Mouse (Mus musculus) limb, embryonic 11.5 days (tissue): ENCODE measurements at regions not wholly inside any gene's neighbourhood (a gene's known extent, or its start where the extent isn't known, plus 50 kb on each side); places are given as distances from the start of the nearest gene placed in this dataset.
A peak's percentile ranks its signal among the peaks of the same experiment; 100 is the strongest.

Experiments used
- ATAC-seq: fragments of 200-750 bp; cut with Nextera tagmentation; 2 replicates; pipeline ENCODE4 v1.8.0; 2017; ENCODE audit warnings: low read depth; ENCODE audit not compliant: insufficient number of reproducible peaks, low FRiP score, low TSS enrichment
- DNase-seq: peaks from one replicate; pipeline ENCODE4 v3.0.0-alpha.2; 2015; ENCODE audit warnings: low spot score
- H3K27ac ChIP-seq: fragments of 300-500 bp; sonication (generic); replicated peaks from 2 replicates; pipeline ENCODE4 v1.5.1; 2014; ENCODE audit warnings: low read depth, mild to moderate bottlenecking, low read length
- H3K27me3 ChIP-seq: fragments of 300-500 bp; sonication (generic); 2 replicates; pipeline ENCODE4 v1.6.1; 2014; ENCODE audit warnings: mild to moderate bottlenecking, low read length, mixed read lengths; ENCODE audit not compliant: control insufficient read depth, insufficient read depth
- H3K36me3 ChIP-seq: fragments of 300-500 bp; sonication (generic); 2 replicates; pipeline ENCODE4 v1.6.1; 2014; ENCODE audit warnings: mild to moderate bottlenecking, low read length, moderate library complexity, mixed read lengths; ENCODE audit not compliant: control insufficient read depth, insufficient read depth
- H3K4me1 ChIP-seq: fragments of 300-500 bp; sonication (generic); 2 replicates; pipeline ENCODE4 v1.6.1; 2014; ENCODE audit warnings: low read length, mixed read lengths; ENCODE audit not compliant: control insufficient read depth, insufficient read depth
- H3K4me2 ChIP-seq: fragments of 300-500 bp; sonication (generic); 2 replicates; pipeline ENCODE4 v1.6.1; 2014; ENCODE audit warnings: low read depth, mild to moderate bottlenecking, moderate library complexity; ENCODE audit not compliant: severe bottlenecking
- H3K4me3 ChIP-seq: fragments of 300-500 bp; sonication (generic); 2 replicates; pipeline ENCODE4 v1.5.1; 2014; ENCODE audit warnings: low read depth, low read length
- H3K9ac ChIP-seq: fragments of 300-500 bp; sonication (generic); 2 replicates; pipeline ENCODE4 v1.6.1; 2014; ENCODE audit warnings: mild to moderate bottlenecking, low read length
- H3K9me3 ChIP-seq: fragments of 300-500 bp; sonication (generic); 2 replicates; pipeline ENCODE4 v1.6.1; 2016; ENCODE audit warnings: low read length; ENCODE audit not compliant: control insufficient read depth
- WGBS: fragments of 180-500 bp; shearing (Covaris S2); extraction: QIAGEN DNeasy Blood & Tissue Kit; methylation state at CpG from one replicate; pipeline ENCODE4 v1.1.7; 2014; 5-methylcytosine and 5-hydroxymethylcytosine counted together

DNA sequence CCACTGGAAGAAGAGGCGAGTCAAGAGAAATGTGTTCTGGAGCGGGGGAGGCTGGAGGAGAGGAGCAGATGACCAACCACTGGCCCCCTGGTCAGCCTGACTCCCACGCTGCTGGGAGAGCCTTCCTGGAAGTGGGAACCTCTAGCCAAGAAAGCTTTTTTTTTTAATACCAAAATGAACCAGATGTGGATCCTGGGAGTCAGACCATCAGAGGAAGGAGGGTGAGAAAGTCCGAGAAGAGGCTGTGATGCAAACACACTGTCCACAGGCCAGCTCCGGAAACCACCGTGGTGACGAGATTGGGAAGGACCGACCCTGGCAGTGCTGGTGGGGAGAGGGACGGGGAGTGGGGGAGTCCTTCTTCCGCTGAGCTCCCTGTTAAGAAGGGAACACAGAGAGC is 173.1 kb downstream of the Cdc5l start:
- ATAC-seq, result no peak
- no peak overlapping the region for H3K4me2 ChIP-seq
- H3K36me3 ChIP-seq, result no peaks in the 10 kb centered on the region
- H3K27ac ChIP-seq, result no peak overlapping the region
- 91% methylated on average over 10 of the region's 10 CpGs for WGBS
- H3K4me3 ChIP-seq, result no peak overlapping the region
- H3K9ac ChIP-seq, result no peak overlapping the region
- H3K9me3 ChIP-seq, result no peaks in the 10 kb centered on the region
- H3K27me3 ChIP-seq, result no peaks in the 10 kb centered on the region
- H3K4me1 ChIP-seq, result no peaks in the 10 kb centered on the region
- DNase-seq, result no peak

DNA sequence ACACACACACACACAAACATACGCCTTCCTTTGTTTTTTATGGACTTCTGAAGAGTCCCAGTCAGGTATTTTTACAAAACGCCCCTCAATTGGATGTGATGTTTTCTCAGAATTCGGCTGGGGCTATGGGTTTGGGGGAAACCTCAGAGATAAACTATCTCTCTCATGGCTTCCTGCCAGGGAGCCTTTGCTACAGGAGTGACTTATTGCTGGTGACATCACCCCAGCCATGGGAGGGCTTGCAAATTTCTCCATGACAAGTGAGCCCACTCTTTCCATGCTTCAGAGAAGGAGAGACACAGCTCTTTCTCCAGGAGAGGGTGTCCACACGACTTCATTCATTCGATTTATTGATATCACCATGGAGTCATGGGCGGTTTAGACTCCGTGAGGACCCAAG is 175.5 kb downstream of the Cdc5l start:
- Histone ChIP-seq H3K36me3 (no peaks in the 10 kb centered on the region), H3K4me3 (no peak overlapping the region), H3K27me3 (no peaks in the 10 kb centered on the region), H3K4me1 (no peaks in the 10 kb centered on the region), H3K9ac (no peak overlapping the region), H3K9me3 (no peaks in the 10 kb centered on the region), H3K27ac (no peak overlapping the region), H3K4me2 (no peak overlapping the region)
- WGBS, result 82% methylated on average over 7 of the region's 7 CpGs
- ATAC-seq (no peak), DNase-seq (no peak)

- Histone ChIP-seq H3K27me3 (no peaks in the 10 kb centered on the region), H3K9ac (no peak overlapping the region), H3K4me2 (no peak overlapping the region), H3K4me3 (no peak overlapping the region), H3K9me3 (no peaks in the 10 kb centered on the region), H3K36me3 (no peaks in the 10 kb centered on the region), H3K27ac (no peak overlapping the region), H3K4me1 (peaks cover 15% of the 10 kb centered on the region)
- ATAC-seq (no peak), DNase-seq (no peak)
- 50% methylated on average over 15 of the region's 15 CpGs for WGBS
These were observed 180.8 kb downstream of the Cdc5l start for GRCm38 (mm10) chr17:45252593-45253230.

DNA sequence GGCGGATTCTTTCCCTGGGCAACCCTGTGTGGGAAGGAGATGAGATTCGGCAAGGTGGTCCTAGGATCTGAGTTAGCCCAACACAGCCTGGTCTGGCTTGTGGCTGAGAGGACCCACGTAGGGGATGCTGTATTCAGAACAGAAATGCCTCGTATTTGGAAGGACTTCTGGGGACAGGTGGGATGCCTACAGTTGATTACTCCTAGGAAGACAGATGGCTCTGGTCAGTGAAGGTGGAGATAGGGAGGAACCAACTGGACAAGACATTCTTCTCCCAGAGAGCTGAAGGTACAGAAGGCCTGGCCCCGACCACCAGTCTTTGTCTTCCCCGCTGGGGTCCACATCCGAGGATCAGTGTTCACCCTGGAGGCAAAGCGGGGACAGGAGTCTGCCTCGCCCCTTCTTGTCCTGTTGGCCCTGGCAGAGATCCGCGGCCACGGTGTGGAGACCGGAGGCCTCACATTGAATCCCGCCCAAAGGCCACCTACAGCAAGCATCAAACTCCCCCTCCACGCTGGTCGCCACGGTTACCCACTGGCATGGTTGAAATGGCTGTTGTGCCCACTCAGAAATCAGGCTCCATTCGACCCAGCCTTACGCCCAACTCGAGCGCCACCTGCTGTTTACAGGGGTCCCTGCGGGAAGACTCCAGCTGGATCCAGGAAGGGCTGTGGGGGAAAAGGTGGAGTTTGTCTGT is 182.4 kb downstream of the Cdc5l start:
- Histone ChIP-seq H3K9ac (no peak overlapping the region), H3K27ac (no peak overlapping the region), H3K4me2 (no peak overlapping the region), H3K36me3 (no peaks in the 10 kb centered on the region), H3K4me3 (no peak overlapping the region), H3K27me3 (no peaks in the 10 kb centered on the region), H3K4me1 (peaks cover 15% of the 10 kb centered on the region), H3K9me3 (no peaks in the 10 kb centered on the region)
- WGBS, result 27% methylated on average over 22 of the region's 22 CpGs
- no peak for ATAC-seq
- DNase-seq, result peak; percentile 86

DNA sequence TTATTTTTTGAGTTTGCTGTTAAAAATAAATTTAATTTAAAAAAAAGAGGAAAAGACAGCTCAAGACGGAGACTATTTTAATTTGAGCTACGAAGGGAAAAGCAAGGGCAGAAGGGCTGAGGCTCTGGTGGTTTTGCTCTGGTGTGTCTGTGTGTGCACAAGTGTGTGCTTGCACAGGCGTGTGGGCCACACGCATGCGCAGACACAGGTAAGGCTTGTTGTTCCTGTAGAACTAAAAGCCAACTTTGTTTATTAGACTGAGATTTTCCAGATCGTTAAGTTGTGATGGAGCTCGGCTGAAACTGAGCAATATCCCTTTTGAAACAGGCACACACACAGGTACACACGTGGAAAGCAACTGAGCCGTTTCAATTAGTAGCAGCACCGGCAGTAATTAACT is 183.1 kb downstream of the Cdc5l start:
- Histone ChIP-seq H3K9ac (no peak overlapping the region), H3K36me3 (no peaks in the 10 kb centered on the region), H3K4me2 (no peak overlapping the region), H3K27ac (no peak overlapping the region), H3K4me3 (no peak overlapping the region), H3K9me3 (no peaks in the 10 kb centered on the region), H3K27me3 (no peaks in the 10 kb centered on the region), H3K4me1 (peaks cover 15% of the 10 kb centered on the region)
- ATAC-seq, result no peak
- no peak for DNase-seq
- 42% methylated on average over 10 of the region's 10 CpGs for WGBS

DNA sequence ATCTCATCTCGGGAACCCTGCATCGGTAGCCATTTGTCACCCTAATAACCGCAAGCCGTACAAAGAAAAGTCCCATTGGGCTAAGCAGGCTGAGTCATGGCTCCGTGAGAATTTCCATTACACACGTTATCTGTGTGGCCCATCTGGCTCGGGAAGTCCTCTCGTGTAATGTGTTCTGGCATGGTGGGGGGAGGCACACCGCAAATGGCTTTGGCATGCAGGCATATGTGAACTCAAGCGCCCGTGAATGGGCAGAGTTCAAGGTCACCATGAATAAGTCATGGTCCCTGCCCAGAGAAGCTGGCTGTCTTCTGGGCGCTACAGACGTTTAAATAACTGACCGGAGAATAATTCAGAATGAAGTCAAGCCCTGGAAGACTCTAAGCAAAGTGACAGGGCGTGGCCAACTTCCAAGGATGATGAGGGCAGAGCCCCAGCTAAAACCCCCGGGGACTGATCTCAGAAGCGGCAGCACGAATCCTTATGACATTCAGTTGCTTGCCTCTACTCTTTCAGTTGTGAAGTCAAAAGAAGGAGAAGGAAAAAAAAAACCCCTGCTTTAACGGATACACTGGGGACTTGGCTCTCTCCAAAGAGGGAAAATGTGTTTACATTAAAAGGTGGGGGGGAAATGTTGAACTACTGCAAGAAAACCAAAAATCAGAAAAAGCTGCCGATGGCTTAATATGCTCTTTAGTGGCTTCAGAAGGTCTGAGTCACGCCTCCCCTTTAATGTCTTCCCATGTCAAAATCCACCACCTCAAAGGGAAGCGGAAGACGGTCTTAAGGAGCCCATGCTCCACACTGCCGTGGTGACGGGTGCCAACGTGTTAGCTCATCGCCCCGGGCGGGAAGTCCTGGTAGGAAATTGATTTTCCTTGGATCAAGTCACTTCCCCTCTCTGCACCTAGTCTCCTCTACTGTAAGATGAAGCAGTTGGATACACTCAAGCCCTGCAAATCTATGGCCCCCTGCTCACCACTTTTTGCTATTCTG is 186.1 kb downstream of the Cdc5l start:
- Histone ChIP-seq H3K4me1 (peaks cover 13% of the 10 kb centered on the region), H3K4me3 (no peak overlapping the region), H3K27me3 (no peaks in the 10 kb centered on the region), H3K27ac (no peak overlapping the region), H3K4me2 (no peak overlapping the region), H3K36me3 (no peaks in the 10 kb centered on the region), H3K9ac (no peak overlapping the region), H3K9me3 (no peaks in the 10 kb centered on the region)
- 84% methylated on average over 29 of the region's 29 CpGs for WGBS
- no peak for DNase-seq
- no peak for ATAC-seq

DNA sequence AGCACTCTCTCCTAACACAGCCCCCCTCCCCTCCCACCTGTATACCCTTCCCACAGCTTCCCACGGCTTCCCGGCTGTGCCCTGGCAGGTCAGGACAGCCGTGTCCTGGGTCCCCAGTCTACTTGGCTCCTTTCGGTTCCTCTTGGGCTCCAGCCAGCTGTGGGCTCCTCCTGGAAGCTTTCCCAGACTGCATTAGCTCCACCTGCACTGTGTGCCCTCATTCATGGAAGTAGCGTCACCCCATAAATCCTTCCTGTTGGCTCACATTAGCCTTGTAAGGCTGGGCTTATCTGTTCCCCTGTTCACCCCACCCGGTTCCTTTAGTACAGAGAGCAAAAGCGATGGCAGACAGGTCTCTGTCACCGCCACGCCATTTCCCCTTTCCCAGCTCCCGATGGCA is 188.7 kb downstream of the Cdc5l start:
- H3K27ac ChIP-seq, result no peak overlapping the region
- no peak for DNase-seq
- WGBS, result 73% methylated on average over 10 of the region's 10 CpGs
- ATAC-seq, result no peak
- H3K9ac ChIP-seq, result no peak overlapping the region
- no peak overlapping the region for H3K4me2 ChIP-seq
- no peak overlapping the region for H3K4me3 ChIP-seq
- H3K4me1 ChIP-seq, result peaks cover 3% of the 10 kb centered on the region
- H3K27me3 ChIP-seq, result no peaks in the 10 kb centered on the region
- no peaks in the 10 kb centered on the region for H3K9me3 ChIP-seq
- H3K36me3 ChIP-seq, result no peaks in the 10 kb centered on the region

DNA sequence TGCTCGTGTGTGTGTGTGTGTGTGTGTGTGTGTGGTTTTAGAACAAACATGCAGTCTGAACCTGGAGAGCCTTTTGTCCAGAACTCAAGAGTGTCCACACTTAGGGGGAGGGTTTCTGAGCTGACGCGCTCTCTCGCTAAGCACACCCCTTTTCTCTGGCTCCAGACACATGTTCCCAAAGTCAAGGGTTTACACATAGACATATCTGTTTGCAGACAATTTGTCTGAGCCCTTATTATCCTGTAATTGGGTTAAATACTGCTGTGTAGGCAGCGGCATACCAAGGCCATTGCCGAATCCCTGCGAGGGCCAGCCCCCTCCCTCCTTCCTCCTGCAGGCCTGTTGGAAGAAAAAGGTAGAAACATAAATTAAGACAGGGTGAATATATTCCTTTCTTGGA is 190.4 kb downstream of the Cdc5l start:
- Histone ChIP-seq H3K4me2 (no peak overlapping the region), H3K27ac (no peak overlapping the region), H3K9ac (no peak overlapping the region), H3K4me1 (no peaks in the 10 kb centered on the region), H3K4me3 (no peak overlapping the region), H3K36me3 (no peaks in the 10 kb centered on the region), H3K9me3 (no peaks in the 10 kb centered on the region), H3K27me3 (no peaks in the 10 kb centered on the region)
- DNase-seq, result no peak
- 58% methylated on average over 7 of the region's 7 CpGs for WGBS
- ATAC-seq, result peak; percentile 57; the same call in 1 of the 2 replicates
